Comparison of ENCODE assay signal across 9 mouse cellular contexts in the genomic region with DNA sequence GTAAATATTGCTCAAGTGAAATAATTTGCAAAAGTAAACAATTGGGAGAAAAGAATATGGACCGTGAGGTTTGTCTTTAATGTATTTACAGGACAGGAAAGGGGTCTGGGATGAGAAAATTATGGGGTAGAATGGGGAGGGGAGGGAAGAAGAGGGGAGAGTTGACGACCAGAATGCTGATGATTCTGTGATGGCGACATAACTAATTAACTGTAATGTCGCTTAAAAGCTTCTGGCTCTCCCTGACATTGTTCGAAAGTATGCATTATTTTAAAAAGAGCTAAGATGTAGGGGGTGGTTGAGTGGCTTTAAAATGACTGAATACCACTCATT.
DNase-seq lines count a peak whose midpoint lies in the region; ATAC-seq and TF ChIP-seq lines count a peak whose summit lies in the region.
"Had no signal": no experiment of that assay in that cellular context is flagged by ENCODE, and none has a peak within 500 bp of the region (broad histone marks: within the 10 kb centered on the region; RNA-seq: fewer than 3 reads in every experiment).

No protein-coding gene starts in this region.

- H3K9me3 ChIP-seq in lung, embryonic 15.5 days = no peaks in the 10 kb centered on the region
- H3K9me3 ChIP-seq in limb, embryonic 12.5 days = no peaks in the 10 kb centered on the region
- no peaks in the 10 kb centered on the region for H3K9me3 ChIP-seq in stomach, postnatal 0 days (ENCODE audit: control insufficient read depth, low read length)
- H3K9me3 ChIP-seq: liver, embryonic 13.5 days had no signal

- ATAC-seq in frontal cortex, adult (ENCODE audit: low TSS enrichment) = 0 out of 2 replicates have a peak, but pooled peaks have one; percentile 7
- ATAC-seq in lung, embryonic 15.5 days (ENCODE audit: borderline replicate concordance, extremely low read depth, low FRiP score, low TSS enrichment) = peak; percentile 79; the same call in 1 of the 2 replicates
- ATAC-seq in limb, embryonic 12.5 days (ENCODE audit: insufficient number of reproducible peaks, insufficient read depth, low FRiP score, low TSS enrichment, low read depth) = no peak
- no peak for ATAC-seq in stomach, postnatal 0 days (ENCODE audit: low FRiP score, low TSS enrichment)

- WGBS in lung, embryonic 15.5 days = 4% methylated on average over 5 of the region's 5 CpGs
- WGBS in limb, embryonic 12.5 days = 9% methylated on average over 5 of the region's 5 CpGs
- WGBS in stomach, postnatal 0 days = 12% methylated on average over 5 of the region's 5 CpGs

- H3K27ac ChIP-seq in lung, embryonic 15.5 days = peak overlapping the region; percentile 95
- peak overlapping the region; percentile 72 for H3K27ac ChIP-seq in limb, embryonic 12.5 days
- no peak overlapping the region for H3K27ac ChIP-seq in stomach, postnatal 0 days (replicated peaks)
- H3K27ac ChIP-seq: liver, embryonic 13.5 days had no signal

- no peak for TF ChIP-seq CTCF in stomach, postnatal 0 days (IDR thresholded peaks at IDR 0.05; ENCODE audit: low read depth)

- TF ChIP-seq EP300 in stomach, postnatal 0 days (optimal IDR thresholded peaks at IDR 0.05) = no peak

- peaks cover 15% of the 10 kb centered on the region for H3K4me1 ChIP-seq in lung, embryonic 15.5 days
- peaks cover 14% of the 10 kb centered on the region for H3K4me1 ChIP-seq in limb, embryonic 12.5 days (replicated peaks)
- H3K4me1 ChIP-seq in stomach, postnatal 0 days (replicated peaks; ENCODE audit: control insufficient read depth, insufficient read depth) = no peaks in the 10 kb centered on the region
- H3K4me1 ChIP-seq: liver, embryonic 13.5 days had no signal

- H3K36me3 ChIP-seq in lung, embryonic 15.5 days = no peaks in the 10 kb centered on the region
- no peaks in the 10 kb centered on the region for H3K36me3 ChIP-seq in limb, embryonic 12.5 days
- no peaks in the 10 kb centered on the region for H3K36me3 ChIP-seq in stomach, postnatal 0 days (ENCODE audit: control insufficient read depth, insufficient read depth, low read length)
- H3K36me3 ChIP-seq: liver, embryonic 13.5 days had no signal

- no peaks in the 10 kb centered on the region for H3K27me3 ChIP-seq in lung, embryonic 15.5 days
- no peaks in the 10 kb centered on the region for H3K27me3 ChIP-seq in limb, embryonic 12.5 days
- no peaks in the 10 kb centered on the region for H3K27me3 ChIP-seq in stomach, postnatal 0 days (ENCODE audit: control insufficient read depth, insufficient read depth, low read length)
- H3K27me3 ChIP-seq: liver, embryonic 13.5 days had no signal

- H3K4me3 ChIP-seq in lung, embryonic 15.5 days = peak overlapping the region; percentile 36
- H3K4me3 ChIP-seq in limb, embryonic 12.5 days (replicated peaks) = peak overlapping the region; percentile 44
- peak overlapping the region; percentile 38 for H3K4me3 ChIP-seq in stomach, postnatal 0 days (ENCODE audit: low read depth, low read length)
- H3K4me3 ChIP-seq: liver, embryonic 13.5 days had no signal

- peak overlapping the region; percentile 37; the same call in 1 of the 2 replicates for H3K9ac ChIP-seq in lung, embryonic 15.5 days
- H3K9ac ChIP-seq in limb, embryonic 12.5 days (replicated peaks) = no peak overlapping the region
- H3K9ac ChIP-seq in stomach, postnatal 0 days (ENCODE audit: low read length) = no peak overlapping the region; the same call in 1 of the 2 replicates
- H3K9ac ChIP-seq: liver, embryonic 13.5 days had no signal

- DNase-seq in frontal cortex, postnatal 14 days (ENCODE audit: low spot score in 2 of 2) = no peak
- no peak for DNase-seq in lung, postnatal 36 days
- no peak for DNase-seq in stomach, postnatal 0 days (ENCODE audit: low spot score)
- no peak for DNase-seq in embryo, embryonic 9.5 days (ENCODE audit: extremely low spot score)
- no peak for DNase-seq in cerebellum, postnatal 25 days
- DNase-seq: liver, embryonic 13.5 days had no signal

- H3K4me2 ChIP-seq in lung, embryonic 15.5 days = peak overlapping the region; percentile 68
- peak overlapping the region; percentile 66 for H3K4me2 ChIP-seq in limb, embryonic 12.5 days
- peak overlapping the region; percentile 67 for H3K4me2 ChIP-seq in stomach, postnatal 0 days (replicated peaks; ENCODE audit: low read depth)

Comparison
In these comparisons a context has a peak if more than half of its experiments do, and no peak if none do; other contexts are left out.
1. ATAC-seq: peak in frontal cortex, adult (single experiment) and lung, embryonic 15.5 days (single experiment); none in limb, embryonic 12.5 days (single experiment) and stomach, postnatal 0 days (single experiment).
2. Peak in every context shown above with its lines, with median percentiles within 50 percentile points of each other: H3K4me2 ChIP-seq and H3K4me3 ChIP-seq.